Mouse (Mus musculus) heart, postnatal 0 days (tissue): ENCODE results near the gene Fhad1. TPM values are rescaled to one million over a fixed set of nuclear protein-coding genes. Genes with fewer than 3 reads are reported as not detected.

ENCODE experiments used
- ATAC-seq: fragments of 200-750 bp; cut with Nextera tagmentation; 2 replicates; pipeline ENCODE4 v1.8.0; 2017; ENCODE audit warnings: low read depth, moderate number of reproducible peaks, moderate library complexity; ENCODE audit not compliant: insufficient read depth
- DNase-seq: peaks from one replicate; pipeline ENCODE4 v3.0.0-alpha.2; 2016; ENCODE audit warnings: low spot score
- H3K27ac ChIP-seq: fragments of 300-500 bp; sonication (generic); 2 replicates; pipeline ENCODE4 v1.5.1; 2014; ENCODE audit warnings: low read depth, mild to moderate bottlenecking
- H3K27me3 ChIP-seq: fragments of 300-500 bp; sonication (generic); 2 replicates; pipeline ENCODE4 v1.6.1; 2014; ENCODE audit warnings: low read length, mixed read lengths; ENCODE audit not compliant: control insufficient read depth, insufficient read depth
- H3K36me3 ChIP-seq: fragments of 300-500 bp; sonication (generic); replicated peaks from 2 replicates; pipeline ENCODE4 v1.6.1; 2014; ENCODE audit warnings: low read length, mixed read lengths; ENCODE audit not compliant: control insufficient read depth, insufficient read depth
- H3K4me1 ChIP-seq: fragments of 300-500 bp; sonication (generic); 2 replicates; pipeline ENCODE4 v1.6.1; 2014; ENCODE audit warnings: antibody characterized with exemption; ENCODE audit not compliant: control insufficient read depth, insufficient read depth
- H3K4me2 ChIP-seq: fragments of 300-500 bp; sonication (generic); 2 replicates; pipeline ENCODE4 v1.6.1; 2014; ENCODE audit warnings: low read depth, mild to moderate bottlenecking, low read length, moderate library complexity
- H3K4me3 ChIP-seq: fragments of 300-500 bp; sonication (generic); 2 replicates; pipeline ENCODE4 v1.5.1; 2014; ENCODE audit warnings: low read depth, low read length
- H3K9ac ChIP-seq: fragments of 300-500 bp; sonication (generic); replicated peaks from 2 replicates; pipeline ENCODE4 v1.6.1; 2014; ENCODE audit warnings: low read depth, low read length, mixed read lengths
- H3K9me3 ChIP-seq: fragments of 300-500 bp; sonication (generic); replicated peaks from 2 replicates; pipeline ENCODE4 v1.6.1; 2016; ENCODE audit warnings: low read length; ENCODE audit not compliant: control insufficient read depth
- CTCF ChIP-seq: IDR thresholded peaks from 2 replicates; pipeline ENCODE4 v1.5.1; 2016; ENCODE audit warnings: antibody characterized with exemption, control low read depth, low read depth
- EP300 ChIP-seq: IDR thresholded peaks from 2 replicates; pipeline ENCODE4 v1.6.1; 2016; ENCODE audit warnings: antibody characterized with exemption, low read depth
- WGBS: fragments of 180-500 bp; shearing (Covaris S2); extraction: QIAGEN DNeasy Blood & Tissue Kit; methylation state at CpG from one replicate; pipeline ENCODE4 v1.1.7; 2014; 5-methylcytosine and 5-hydroxymethylcytosine counted together
- polyA plus RNA-seq: library from polyadenylated mRNA; unstranded; fragments of >200 nt; fragmentation: Nextera tagmentation; extraction: Ambion mirVana; gene quantifications from 2 replicates; pipeline ENCODE4 v1.2.1, GENCODE M21; 2015
- total RNA-seq: library from RNA; depleted of rRNA; stranded (reverse); fragments of >200 nt; gene quantifications from 2 replicates; pipeline ENCODE4 v1.2.3, GENCODE M21; 2014; ENCODE audit warnings: low replicate concordance

Gene Fhad1
- total and polyA plus RNA-seq, 2 experiments from 2014 or later = 2.7 TPM; not detected in 1

DNA sequence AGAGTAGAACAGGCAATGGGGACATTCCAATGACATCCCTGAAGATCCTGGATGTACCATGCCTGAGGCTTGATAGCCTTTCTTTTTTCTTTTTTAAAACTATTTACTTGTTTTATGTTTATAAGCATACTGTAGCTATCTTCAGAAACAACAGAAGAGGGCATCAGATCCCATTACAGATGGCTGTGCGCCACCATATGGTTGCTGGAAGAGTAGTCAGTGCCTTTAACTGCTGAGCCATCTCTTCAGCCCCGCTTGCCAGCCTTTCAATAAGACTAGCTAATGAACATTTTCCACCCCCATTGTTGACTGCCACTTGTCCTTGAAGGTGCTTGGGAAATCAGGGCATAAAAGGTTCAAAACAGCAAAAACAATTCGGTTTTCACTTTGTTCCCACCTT is 31.2 kb downstream of the Fhad1 start:
- ATAC-seq (no peak), DNase-seq (no peak)
- Histone ChIP-seq H3K9me3 (no peaks in the 10 kb centered on the region), H3K4me2 (no peak overlapping the region), H3K27ac (no peak overlapping the region), H3K27me3 (no peaks in the 10 kb centered on the region), H3K36me3 (no peaks in the 10 kb centered on the region), H3K4me1 (no peaks in the 10 kb centered on the region), H3K9ac (no peak overlapping the region), H3K4me3 (no peak overlapping the region)
- no peak for TF ChIP-seq CTCF
- no peak for TF ChIP-seq EP300
- WGBS = 63% methylated on average over 3 of the region's 3 CpGs

DNA sequence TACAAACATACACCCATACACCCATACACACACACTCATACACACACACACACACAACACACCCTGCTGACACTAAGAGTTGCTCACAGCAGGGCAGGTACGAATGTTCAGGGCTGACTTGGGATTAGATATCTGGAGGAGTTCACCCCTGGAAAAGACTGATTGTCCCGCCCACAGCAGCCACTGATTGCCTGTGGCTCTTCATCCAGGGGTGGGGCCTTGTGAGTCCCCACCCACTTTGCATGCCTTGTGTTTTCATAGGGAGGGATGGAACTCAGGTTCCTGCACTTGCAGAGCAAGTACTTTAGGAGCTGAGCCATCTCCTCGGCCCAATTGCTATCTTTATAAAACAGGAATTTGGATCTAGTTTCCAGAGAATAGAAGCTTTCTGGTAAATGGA is 33.4 kb downstream of the Fhad1 start:
- no peaks in the 10 kb centered on the region for H3K4me1 ChIP-seq
- WGBS = 69% methylated on average over 3 of the region's 3 CpGs
- ATAC-seq = no peak
- H3K9me3 ChIP-seq = no peaks in the 10 kb centered on the region
- no peak overlapping the region for H3K4me3 ChIP-seq
- H3K36me3 ChIP-seq = no peaks in the 10 kb centered on the region
- no peak overlapping the region for H3K27ac ChIP-seq
- no peak for TF ChIP-seq CTCF
- TF ChIP-seq EP300 = no peak
- DNase-seq = no peak
- H3K27me3 ChIP-seq = no peaks in the 10 kb centered on the region
- H3K9ac ChIP-seq = no peak overlapping the region
- H3K4me2 ChIP-seq = no peak overlapping the region

- no peaks in the 10 kb centered on the region for H3K27me3 ChIP-seq
- no peaks in the 10 kb centered on the region for H3K36me3 ChIP-seq
- H3K27ac ChIP-seq = no peak overlapping the region
- no peak for ATAC-seq
- no peaks in the 10 kb centered on the region for H3K4me1 ChIP-seq
- TF ChIP-seq EP300 = no peak
- no peak for TF ChIP-seq CTCF
- H3K9me3 ChIP-seq = no peaks in the 10 kb centered on the region
- H3K4me3 ChIP-seq = no peak overlapping the region
- DNase-seq = no peak
- WGBS = 74% methylated on average over 11 of the region's 11 CpGs
- no peak overlapping the region for H3K9ac ChIP-seq
- H3K4me2 ChIP-seq = no peak overlapping the region
These were observed 36.3 kb downstream of the Fhad1 start for GRCm38 (mm10) chr4:141978582-141978981.

DNA sequence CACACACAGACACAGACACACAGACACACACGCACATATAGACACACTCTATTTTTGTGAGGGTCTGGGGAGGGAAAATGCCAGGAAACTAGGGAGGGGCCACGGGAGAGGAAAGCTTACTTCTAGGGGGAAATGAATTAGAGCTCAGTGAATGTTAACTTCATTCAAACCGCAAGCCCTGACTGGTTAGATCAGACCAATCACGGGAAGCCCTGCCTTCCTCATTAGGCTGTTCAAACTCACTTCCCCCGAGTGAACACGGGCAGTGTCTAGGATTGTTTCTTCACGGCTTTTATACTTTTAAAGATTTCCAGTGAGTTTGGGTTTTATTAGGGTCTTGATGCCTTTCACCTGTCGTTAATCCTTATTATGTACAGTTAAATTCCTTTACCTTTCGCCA is 37.5 kb downstream of the Fhad1 start:
- Histone ChIP-seq H3K36me3 (no peaks in the 10 kb centered on the region), H3K4me2 (no peak overlapping the region), H3K27ac (no peak overlapping the region), H3K4me3 (no peak overlapping the region), H3K9me3 (peaks cover 3% of the 10 kb centered on the region; the same call in 1 of the 2 replicates), H3K4me1 (no peaks in the 10 kb centered on the region), H3K27me3 (no peaks in the 10 kb centered on the region), H3K9ac (no peak overlapping the region)
- TF ChIP-seq EP300 (no peak), CTCF (no peak)
- DNase-seq (no peak), ATAC-seq (no peak)
- 53% methylated on average over 9 of the region's 9 CpGs for WGBS

DNA sequence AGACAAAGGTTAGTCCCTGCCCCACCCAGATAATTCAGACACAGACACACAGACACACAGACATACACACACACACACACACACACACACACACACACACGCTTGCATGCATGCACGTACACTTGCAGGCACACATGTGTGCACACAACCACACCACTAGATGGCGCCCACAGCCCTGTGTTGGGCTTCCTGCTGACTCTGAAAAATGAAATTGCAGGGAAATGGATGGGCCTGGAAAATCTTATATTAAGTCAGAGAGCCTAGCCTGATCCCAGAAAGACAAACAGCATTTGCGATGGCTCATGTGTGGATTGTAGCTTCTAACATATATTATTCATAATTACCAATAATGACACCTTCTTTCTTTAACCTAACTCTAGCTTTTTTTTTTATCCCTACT is 38.7 kb downstream of the Fhad1 start:
- TF ChIP-seq CTCF (peak; percentile 71), EP300 (no peak)
- peaks cover 11% of the 10 kb centered on the region; the same call in 1 of the 2 replicates for H3K9me3 ChIP-seq
- no peak overlapping the region for H3K27ac ChIP-seq
- H3K9ac ChIP-seq = no peak overlapping the region
- DNase-seq (peak; percentile 36), ATAC-seq (peak; percentile 44; the same call in 1 of the 2 replicates)
- WGBS = 39% methylated on average over 4 of the region's 4 CpGs
- no peak overlapping the region for H3K4me2 ChIP-seq
- no peak overlapping the region for H3K4me3 ChIP-seq
- H3K36me3 ChIP-seq = no peaks in the 10 kb centered on the region
- no peaks in the 10 kb centered on the region for H3K27me3 ChIP-seq
- no peaks in the 10 kb centered on the region for H3K4me1 ChIP-seq

DNA sequence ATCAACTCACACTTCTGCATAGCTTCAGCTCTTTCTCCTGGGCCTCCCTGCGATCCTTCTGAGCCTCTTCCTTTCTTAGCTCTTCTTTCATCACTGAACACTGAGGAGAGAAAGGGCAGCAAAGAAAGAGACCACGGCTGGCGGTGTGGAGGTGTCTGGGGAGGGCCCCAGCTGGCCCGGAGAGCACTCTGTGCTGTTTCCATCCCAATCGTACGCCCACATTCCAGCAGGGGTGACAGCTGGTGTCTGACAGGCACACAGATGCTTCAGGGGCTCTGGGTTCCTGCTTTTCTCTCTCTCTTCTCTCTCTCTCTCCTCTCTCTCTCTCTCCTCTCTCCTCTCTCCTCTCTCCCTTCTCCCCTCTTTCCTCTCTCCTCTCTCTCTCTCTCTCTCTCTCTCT is 50.3 kb downstream of the Fhad1 start:
- DNase-seq (no peak), ATAC-seq (peak; percentile 27; the same call in 1 of the 2 replicates)
- no peak for TF ChIP-seq EP300
- TF ChIP-seq CTCF = no peak
- Histone ChIP-seq H3K36me3 (no peaks in the 10 kb centered on the region), H3K4me1 (no peaks in the 10 kb centered on the region), H3K27me3 (no peaks in the 10 kb centered on the region), H3K4me2 (no peak overlapping the region), H3K9ac (no peak overlapping the region), H3K4me3 (no peak overlapping the region), H3K27ac (no peak overlapping the region), H3K9me3 (peaks cover 8% of the 10 kb centered on the region; the same call in 1 of the 2 replicates)
- 8% methylated on average over 6 of the region's 6 CpGs for WGBS
